Mouse (Mus musculus) cerebellum, adult 2 months (tissue): Measurements from ENCODE around the gene Zbtb37.

Experiments
- CTCF ChIP-seq: fragments of 200-500 bp; IDR thresholded peaks from 2 replicates; pipeline ENCODE4 v1.5.1; 2011; ENCODE audit warnings: low read depth, mild to moderate bottlenecking, control low read depth, low read length, moderate library complexity, borderline replicate concordance; ENCODE audit not compliant: insufficient read depth
- POLR2A ChIP-seq: fragments of 200-500 bp; IDR thresholded peaks from 2 replicates; pipeline ENCODE4 v1.6.1; 2011; ENCODE audit warnings: low read length, control low read depth, borderline replicate concordance; ENCODE audit not compliant: insufficient read depth

GRCm38 (mm10) chr1:161038004-161038403 lies 3.4 kb upstream of the Zbtb37 start:
- TF ChIP-seq CTCF: no peak
- TF ChIP-seq POLR2A: no peak
